Mouse (Mus musculus): Measurements from ENCODE around the gene Tmod1. TPM values are rescaled to one million over a fixed set of nuclear protein-coding genes. Genes with fewer than 3 reads are reported as not detected.

Gene Tmod1
- polyA plus RNA-seq (2015; fragmentation: Nextera tagmentation; extraction: Ambion mirVana): 14.3 and 15.0 TPM in 2 replicates

GRCm38 (mm10) chr4:46038892-46039751, at the start of gene Tmod1:
Gene Tmod1, plus strand, starts transcription at chr4:46038935.
- TF ChIP-seq CTCF (IDR thresholded peaks at IDR 0.05): peak; percentile 15; the same call in 1 of the 2 replicates
- TF ChIP-seq EP300 (IDR thresholded peaks at IDR 0.05): no peak
- Histone ChIP-seq H3K4me1 (ENCODE audit: insufficient read depth, low read depth, low read length) (peaks cover 4% of the 10 kb centered on the region; the same call in 1 of the 2 replicates), H3K9ac (replicated peaks; ENCODE audit: low read depth) (peak within 1 kb of the TSS; percentile 64), H3K36me3 (ENCODE audit: insufficient read depth, low read length) (no peaks in the 10 kb centered on the region), H3K27ac (ENCODE audit: low read length) (peak within 1 kb of the TSS; percentile 73), H3K4me3 (ENCODE audit: low read depth, low read length) (peak within 1 kb of the TSS; percentile 61), H3K27me3 (replicated peaks; ENCODE audit: insufficient read depth, low read length) (peaks cover 6% of the 10 kb centered on the region; the same call in 1 of the 2 replicates), H3K4me2 (replicated peaks; ENCODE audit: low read depth, low read length) (peak within 1 kb of the TSS; percentile 99), H3K9me3 (ENCODE audit: low read length) (no peaks in the 10 kb centered on the region)
- peak; percentile 90 for ATAC-seq
- peak; percentile 74 for DNase-seq (ENCODE audit: low spot score)
- WGBS: 1% methylated on average over 60 of the region's 72 CpGs

GRCm38 (mm10) chr4:45990427-45991135, 48.2 kb upstream of the Tmod1 start:
- no peaks in the 10 kb centered on the region for H3K4me1 ChIP-seq (ENCODE audit: insufficient read depth, low read depth, low read length)
- H3K36me3 ChIP-seq (ENCODE audit: insufficient read depth, low read length): peaks cover 17% of the 10 kb centered on the region; the same call in 1 of the 2 replicates
- H3K4me3 ChIP-seq (ENCODE audit: low read depth, low read length): no peak overlapping the region
- H3K9ac ChIP-seq (replicated peaks; ENCODE audit: low read depth): no peak overlapping the region
- H3K27ac ChIP-seq (ENCODE audit: low read length): no peak overlapping the region
- TF ChIP-seq EP300 (IDR thresholded peaks at IDR 0.05) (peak; percentile 27; the same call in 1 of the 2 replicates), CTCF (IDR thresholded peaks at IDR 0.05) (no peak)
- ATAC-seq: peak; percentile 49
- WGBS: 27% methylated on average over 6 of the region's 6 CpGs
- no peaks in the 10 kb centered on the region for H3K27me3 ChIP-seq (replicated peaks; ENCODE audit: insufficient read depth, low read length)
- peak; percentile 21 for DNase-seq (ENCODE audit: low spot score)
- no peaks in the 10 kb centered on the region for H3K9me3 ChIP-seq (ENCODE audit: low read length)
- H3K4me2 ChIP-seq (replicated peaks; ENCODE audit: low read depth, low read length): no peak overlapping the region

- Histone ChIP-seq H3K27ac (ENCODE audit: low read length) (no peak overlapping the region), H3K9me3 (ENCODE audit: low read length) (no peaks in the 10 kb centered on the region), H3K4me2 (replicated peaks; ENCODE audit: low read depth, low read length) (no peak overlapping the region), H3K4me3 (ENCODE audit: low read depth, low read length) (no peak overlapping the region), H3K9ac (replicated peaks; ENCODE audit: low read depth) (no peak overlapping the region), H3K36me3 (ENCODE audit: insufficient read depth, low read length) (peaks cover 14% of the 10 kb centered on the region; the same call in 1 of the 2 replicates), H3K27me3 (replicated peaks; ENCODE audit: insufficient read depth, low read length) (no peaks in the 10 kb centered on the region), H3K4me1 (ENCODE audit: insufficient read depth, low read depth, low read length) (no peaks in the 10 kb centered on the region)
- 83% methylated on average over 4 of the region's 4 CpGs for WGBS
- ATAC-seq (no peak), DNase-seq (ENCODE audit: low spot score) (no peak)
- no peak for TF ChIP-seq EP300 (IDR thresholded peaks at IDR 0.05)
- TF ChIP-seq CTCF (IDR thresholded peaks at IDR 0.05): no peak
Measured at GRCm38 (mm10) chr4:45998536-45998935, 40.2 kb upstream of the Tmod1 start.

GRCm38 (mm10) chr4:46008142-46008793, 30.5 kb upstream of the Tmod1 start:
- WGBS: 72% methylated on average over 5 of the region's 5 CpGs
- TF ChIP-seq CTCF (IDR thresholded peaks at IDR 0.05) (0 out of 2 replicates have a peak, but pooled peaks have one; percentile 14), EP300 (IDR thresholded peaks at IDR 0.05) (no peak)
- Histone ChIP-seq H3K9me3 (ENCODE audit: low read length) (no peaks in the 10 kb centered on the region), H3K36me3 (ENCODE audit: insufficient read depth, low read length) (peaks cover 34% of the 10 kb centered on the region; the same call in 1 of the 2 replicates), H3K27me3 (replicated peaks; ENCODE audit: insufficient read depth, low read length) (no peaks in the 10 kb centered on the region), H3K27ac (ENCODE audit: low read length) (no peak overlapping the region), H3K9ac (replicated peaks; ENCODE audit: low read depth) (no peak overlapping the region), H3K4me1 (ENCODE audit: insufficient read depth, low read depth, low read length) (no peaks in the 10 kb centered on the region), H3K4me2 (replicated peaks; ENCODE audit: low read depth, low read length) (no peak overlapping the region), H3K4me3 (ENCODE audit: low read depth, low read length) (no peak overlapping the region)
- ATAC-seq (peak; percentile 72), DNase-seq (ENCODE audit: low spot score) (peak; percentile 51)

GRCm38 (mm10) chr4:46011698-46012097, 27.0 kb upstream of the Tmod1 start:
- Histone ChIP-seq H3K36me3 (ENCODE audit: insufficient read depth, low read length) (peaks cover 24% of the 10 kb centered on the region), H3K9me3 (ENCODE audit: low read length) (no peaks in the 10 kb centered on the region), H3K4me1 (ENCODE audit: insufficient read depth, low read depth, low read length) (no peaks in the 10 kb centered on the region), H3K4me3 (ENCODE audit: low read depth, low read length) (no peak overlapping the region), H3K9ac (replicated peaks; ENCODE audit: low read depth) (no peak overlapping the region), H3K27ac (ENCODE audit: low read length) (no peak overlapping the region), H3K27me3 (replicated peaks; ENCODE audit: insufficient read depth, low read length) (no peaks in the 10 kb centered on the region), H3K4me2 (replicated peaks; ENCODE audit: low read depth, low read length) (no peak overlapping the region)
- 91% methylated on average over 2 of the region's 2 CpGs for WGBS
- TF ChIP-seq CTCF (IDR thresholded peaks at IDR 0.05) (no peak), EP300 (IDR thresholded peaks at IDR 0.05) (no peak)
- ATAC-seq (no peak), DNase-seq (ENCODE audit: low spot score) (no peak)

Data from lung, postnatal 0 days (tissue).